Mouse (Mus musculus) thymus, postnatal 14 days (tissue): Measurements from ENCODE around the gene Lce1l.
"Not testable (repeated sequence)": the region's sequence is repeated elsewhere in the genome, so short reads cannot be mapped to it uniquely, and the experiment has no call there.

Experiments
- DNase-seq: peaks from one replicate; pipeline ENCODE4 v3.0.0; 2021

Lce1l gene

DNA sequence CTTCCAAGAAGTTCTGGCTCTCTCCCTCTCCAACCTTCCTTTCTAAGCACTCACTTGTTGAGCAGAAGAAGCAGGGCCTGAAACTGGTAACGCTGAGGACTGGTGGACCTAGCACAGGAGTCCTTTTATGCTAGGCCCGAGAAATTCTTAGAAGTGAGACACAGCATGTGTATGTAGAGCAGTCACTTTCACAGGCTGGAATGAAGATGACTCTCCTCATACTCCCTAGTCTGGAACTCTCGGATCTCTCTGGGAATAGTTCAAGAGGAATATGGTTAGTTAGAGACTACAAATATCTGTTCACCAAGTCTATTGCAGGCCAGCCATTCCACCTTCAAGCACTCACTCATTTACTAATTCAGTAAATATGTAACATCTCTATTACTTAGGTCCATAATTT, at the start of gene Lce1l:
TSS of gene Lce1l (minus strand) at position 101 of the 400 bp plus-strand sequence.
- no peak for DNase-seq

GRCm38 (mm10) chr3:92894489-92894888, 43.4 kb upstream of the Lce1l start:
- no peak for DNase-seq

GRCm38 (mm10) chr3:92894063-92894462, 43.0 kb upstream of the Lce1l start:
- DNase-seq: no peak

- DNase-seq: no peak
Observed at GRCm38 (mm10) chr3:92874180-92874579, 23.1 kb upstream of the Lce1l start.

- no peak for DNase-seq
Observed at GRCm38 (mm10) chr3:92870116-92870515, 19.0 kb upstream of the Lce1l start, which contains the start of gene 2310050C09Rik. Gene 2310050C09Rik (minus strand): TSS chr3:92870216.

- no peak for DNase-seq
Observed at GRCm38 (mm10) chr3:92827108-92827507, 24.0 kb downstream of the Lce1l start, which contains the start of gene Kprp. Gene Kprp (minus strand): TSS chr3:92827247.

GRCm38 (mm10) chr3:92825808-92826207, 25.3 kb downstream of the Lce1l start:
- no peak for DNase-seq

- not testable (repeated sequence) for DNase-seq
Observed at GRCm38 (mm10) chr3:92816036-92816435, 35.0 kb downstream of the Lce1l start.

DNA sequence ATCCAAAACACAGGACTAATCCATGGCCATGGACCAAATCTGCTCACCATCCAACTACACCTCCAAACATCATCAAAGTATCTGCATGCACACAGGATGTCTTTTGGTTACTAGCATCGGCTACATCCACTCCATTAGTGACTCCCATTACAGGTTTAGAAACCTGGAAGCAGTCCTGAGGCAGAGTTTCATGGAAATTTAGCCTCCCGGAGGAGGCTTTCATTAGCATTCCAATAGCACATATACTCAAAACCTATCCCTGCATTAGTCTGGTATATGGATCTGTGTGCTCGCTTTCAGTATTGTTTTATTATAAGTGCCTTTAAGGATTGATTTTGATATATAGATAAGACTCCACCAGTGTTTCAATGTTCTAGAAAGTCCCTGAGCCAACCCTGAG, 35.5 kb downstream of the Lce1l start:
- no peak for DNase-seq

DNA sequence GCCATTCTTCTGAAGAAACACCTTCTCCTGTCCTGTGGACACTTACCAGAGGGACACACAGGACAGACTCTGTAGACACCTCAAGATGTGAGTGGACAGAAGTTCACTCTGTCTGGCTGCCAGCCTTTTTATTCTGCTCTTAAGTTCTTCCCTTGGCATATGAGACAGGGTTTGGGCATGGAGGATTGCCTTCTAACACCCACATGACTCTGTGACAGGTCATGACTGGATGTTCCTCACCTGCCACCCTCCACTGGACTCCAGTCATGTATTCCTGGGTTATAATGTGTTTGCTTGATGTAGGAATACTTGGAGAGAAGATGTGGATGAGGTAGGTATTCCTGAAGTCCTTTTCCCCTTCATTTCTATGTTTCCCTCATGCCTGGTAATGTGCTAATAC, 43.3 kb downstream of the Lce1l start, which contains the start of gene Lce1k:
TSS of gene Lce1k (minus strand) at position 101 of the 400 bp plus-strand sequence.
- DNase-seq: no peak
